Mouse (Mus musculus): Measurements from ENCODE around the gene Gm4981. TPM values are rescaled to one million over a fixed set of nuclear protein-coding genes. Genes with fewer than 3 reads are reported as not detected.
"Not testable (repeated sequence)": the region's sequence is repeated elsewhere in the genome, so short reads cannot be mapped to it uniquely, and the experiment has no call there.

The Gm4981 gene
- polyA plus RNA-seq, 1 experiment from 2014 or later = not detected

DNA sequence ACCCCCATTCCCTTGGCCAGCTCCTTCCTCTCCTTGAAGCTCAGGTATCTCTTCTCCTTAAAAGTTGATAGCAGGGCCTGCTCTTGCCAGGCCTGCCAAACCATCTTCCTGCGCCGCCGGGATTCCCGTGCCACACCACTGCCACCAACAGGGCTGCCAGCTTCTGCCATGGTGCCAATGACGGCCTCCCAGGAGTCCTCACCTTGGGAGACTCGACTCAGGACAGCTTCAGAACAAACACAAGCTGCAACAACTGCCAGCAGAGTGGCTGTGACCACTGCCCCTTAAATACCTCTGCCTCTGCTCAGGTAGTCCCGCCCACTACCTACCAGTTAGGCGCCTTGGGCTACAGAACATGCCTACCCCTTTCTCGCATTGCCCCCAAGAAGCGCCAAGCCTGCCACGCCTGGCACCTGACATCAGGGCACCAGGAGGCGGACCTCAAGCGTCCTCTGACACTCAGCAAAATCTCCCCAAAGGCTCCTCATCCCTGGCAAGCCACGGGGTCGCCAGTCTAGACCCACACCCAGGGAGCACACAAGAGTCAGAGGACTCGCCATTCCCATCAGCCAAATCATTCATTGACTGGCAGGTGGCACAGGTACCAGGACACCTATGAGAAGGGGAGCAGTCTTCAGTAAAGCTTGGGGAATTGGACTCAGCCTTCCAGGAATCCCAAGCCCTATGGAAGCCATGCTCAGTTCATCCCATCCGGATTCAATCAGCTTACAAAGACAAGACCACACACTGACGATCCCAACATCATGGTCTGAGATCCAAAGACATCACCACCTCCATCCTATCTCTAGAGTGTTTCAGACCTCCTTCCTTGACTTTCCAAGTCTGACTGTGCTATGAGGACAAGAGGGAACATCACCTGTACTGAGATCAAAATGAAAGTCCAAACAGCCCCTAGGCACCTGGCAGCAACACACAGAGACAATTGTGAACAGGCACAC lies 11.4 kb downstream of the Gm4981 start, which contains the start of gene AW822073:
Gene AW822073 (minus strand): TSS at position 104 of the 959 bp plus-strand sequence.
- not testable (repeated sequence) for H3K4me2 ChIP-seq (ENCODE audit: low read depth, low read length); H3K27me3 ChIP-seq (ENCODE audit: control insufficient read depth, insufficient read depth, low read length); H3K9ac ChIP-seq (ENCODE audit: low read length); H3K9me3 ChIP-seq (replicated peaks; ENCODE audit: control insufficient read depth, low read length); H3K4me3 ChIP-seq (ENCODE audit: low read length); H3K27ac ChIP-seq (ENCODE audit: low read length); ATAC-seq (replicated peaks; ENCODE audit: extremely low read depth, insufficient read depth, low FRiP score); H3K36me3 ChIP-seq (ENCODE audit: control insufficient read depth, insufficient read depth); H3K4me1 ChIP-seq (ENCODE audit: control insufficient read depth, insufficient read depth, low read length)
- WGBS = 76% methylated on average over 16 of the region's 18 CpGs

DNA sequence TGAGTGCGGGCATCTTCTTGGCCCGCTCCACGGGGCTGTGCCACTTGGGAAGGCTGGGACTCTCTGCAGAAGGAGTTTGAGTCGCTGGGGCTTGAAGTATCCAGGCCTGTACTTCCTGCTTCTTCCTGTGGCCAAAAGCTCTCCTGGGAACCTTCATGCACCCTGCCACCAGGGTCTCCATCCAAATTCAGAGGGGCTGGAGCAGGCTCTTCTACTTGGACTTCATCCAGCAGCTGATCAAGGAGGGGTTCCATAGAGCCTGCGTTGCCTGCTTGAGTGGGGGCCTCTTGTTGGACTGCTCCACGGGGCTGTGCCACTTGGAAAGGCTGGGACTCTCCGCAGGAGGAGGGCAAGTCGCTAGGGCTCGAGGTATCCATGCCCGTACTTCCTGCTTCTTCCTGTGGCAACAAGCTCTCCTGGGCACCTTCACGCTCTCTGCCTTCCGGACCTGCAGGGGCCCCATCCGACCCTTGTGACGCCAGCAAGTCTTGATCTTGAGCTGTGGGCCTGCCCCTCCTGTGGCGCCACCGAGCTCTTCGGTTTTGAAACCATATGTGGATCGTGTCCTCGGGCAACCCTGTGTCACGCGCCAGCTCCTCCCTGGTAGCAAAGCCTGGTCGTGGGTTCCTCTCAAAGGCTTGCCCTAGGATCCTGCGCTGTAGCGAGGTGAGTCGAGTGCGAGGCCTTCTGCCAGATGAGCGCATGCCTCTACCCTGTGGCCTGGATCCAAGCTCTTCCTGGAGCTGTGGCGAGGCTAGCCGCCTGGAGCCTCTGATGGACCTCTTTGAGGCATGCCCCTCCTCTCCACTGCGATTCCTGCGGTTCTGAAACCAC lies 12.3 kb downstream of the Gm4981 start:
- not testable (repeated sequence) for ATAC-seq (replicated peaks; ENCODE audit: extremely low read depth, insufficient read depth, low FRiP score); H3K36me3 ChIP-seq (ENCODE audit: control insufficient read depth, insufficient read depth); H3K27ac ChIP-seq (ENCODE audit: low read length); H3K4me1 ChIP-seq (ENCODE audit: control insufficient read depth, insufficient read depth, low read length); H3K4me2 ChIP-seq (ENCODE audit: low read depth, low read length); H3K27me3 ChIP-seq (ENCODE audit: control insufficient read depth, insufficient read depth, low read length); H3K4me3 ChIP-seq (ENCODE audit: low read length); H3K9ac ChIP-seq (ENCODE audit: low read length); H3K9me3 ChIP-seq (replicated peaks; ENCODE audit: control insufficient read depth, low read length)
- WGBS = 80% methylated on average over 28 of the region's 31 CpGs

DNA sequence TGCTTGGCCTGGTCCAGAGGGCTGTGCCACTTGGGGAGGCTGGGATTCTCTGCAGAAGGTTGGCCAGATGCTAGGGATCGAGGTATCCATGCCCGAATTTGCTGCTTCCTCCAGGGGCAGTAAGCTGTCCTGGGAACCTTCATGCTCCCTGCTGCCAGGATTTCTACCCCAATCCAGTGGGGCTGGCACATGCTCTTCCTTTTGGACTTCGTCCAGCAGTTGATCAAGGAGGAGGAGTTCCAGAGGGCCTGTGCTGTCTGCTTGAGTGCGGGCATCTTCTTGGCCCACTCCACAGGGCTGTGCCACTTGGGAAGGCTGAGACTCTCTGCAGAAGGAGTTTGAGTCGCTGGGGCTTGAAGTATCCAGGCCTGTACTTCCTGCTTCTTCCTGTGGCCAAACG lies 13.3 kb downstream of the Gm4981 start:
- not testable (repeated sequence) for H3K27ac ChIP-seq (ENCODE audit: low read length); H3K9me3 ChIP-seq (replicated peaks; ENCODE audit: control insufficient read depth, low read length); H3K4me1 ChIP-seq (ENCODE audit: control insufficient read depth, insufficient read depth, low read length); H3K27me3 ChIP-seq (ENCODE audit: control insufficient read depth, insufficient read depth, low read length); H3K4me2 ChIP-seq (ENCODE audit: low read depth, low read length); H3K4me3 ChIP-seq (ENCODE audit: low read length); H3K9ac ChIP-seq (ENCODE audit: low read length); H3K36me3 ChIP-seq (ENCODE audit: control insufficient read depth, insufficient read depth); ATAC-seq (replicated peaks; ENCODE audit: extremely low read depth, insufficient read depth, low FRiP score)
- 71% methylated on average over 3 of the region's 6 CpGs for WGBS

DNA sequence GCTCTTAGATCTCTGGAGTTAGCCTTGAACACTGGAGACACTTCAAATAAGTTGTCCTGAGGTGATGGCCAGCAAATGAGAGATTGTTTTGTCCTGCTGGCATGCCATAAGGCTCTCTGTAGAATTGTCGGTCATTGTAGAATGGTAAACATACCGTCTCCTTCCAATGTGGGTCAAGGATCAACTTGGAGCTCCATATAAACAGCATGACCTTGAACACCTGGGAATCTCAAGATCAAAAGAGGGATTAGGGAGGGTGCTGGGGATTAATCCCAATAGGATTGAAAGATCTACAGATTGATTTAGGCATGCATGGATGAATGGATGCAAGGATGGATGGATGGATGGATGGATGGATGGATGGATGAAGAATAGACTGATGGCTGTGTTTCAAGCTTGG lies 14.9 kb downstream of the Gm4981 start:
- whole genome bisulfite sequencing = 94% methylated on average over 2 of the region's 2 CpGs
- ATAC-seq (replicated peaks; ENCODE audit: extremely low read depth, insufficient read depth, low FRiP score) = not testable (repeated sequence)

DNA sequence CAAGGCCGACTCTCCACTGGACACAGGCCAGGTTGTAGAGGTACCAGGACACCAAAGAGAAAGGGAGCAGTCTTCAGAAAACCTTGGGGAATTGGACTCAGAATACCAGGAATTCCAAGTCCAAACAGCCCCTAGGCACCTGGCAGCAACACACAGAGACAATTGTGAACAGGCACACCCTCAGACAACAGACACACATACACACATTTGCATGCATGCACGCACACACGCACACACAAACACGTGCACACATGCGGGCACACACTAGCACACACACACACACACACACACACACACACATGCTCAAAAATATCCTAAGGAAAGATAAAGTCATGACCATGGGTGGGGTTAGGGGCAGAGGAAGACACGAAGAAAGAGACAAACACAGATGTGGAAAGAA lies 15.8 kb downstream of the Gm4981 start:
- H3K27me3 ChIP-seq (ENCODE audit: control insufficient read depth, insufficient read depth, low read length) = no peaks in the 10 kb centered on the region
- H3K9ac ChIP-seq (ENCODE audit: low read length) = no peak overlapping the region
- no peaks in the 10 kb centered on the region for H3K4me1 ChIP-seq (ENCODE audit: control insufficient read depth, insufficient read depth, low read length)
- no peak overlapping the region for H3K4me2 ChIP-seq (ENCODE audit: low read depth, low read length)
- H3K4me3 ChIP-seq (ENCODE audit: low read length) = no peak overlapping the region
- H3K27ac ChIP-seq (ENCODE audit: low read length) = no peak overlapping the region
- ATAC-seq (replicated peaks; ENCODE audit: extremely low read depth, insufficient read depth, low FRiP score) = no peak
- 73% methylated on average over 6 of the region's 6 CpGs for WGBS
- H3K36me3 ChIP-seq (ENCODE audit: control insufficient read depth, insufficient read depth) = no peaks in the 10 kb centered on the region
- H3K9me3 ChIP-seq (replicated peaks; ENCODE audit: control insufficient read depth, low read length) = no peaks in the 10 kb centered on the region

More for the DNA sequence above, 14.9 kb downstream of the Gm4981 start:
- not testable (repeated sequence) for H3K36me3 ChIP-seq (ENCODE audit: control insufficient read depth, insufficient read depth); H3K9me3 ChIP-seq (replicated peaks; ENCODE audit: control insufficient read depth, low read length); H3K27me3 ChIP-seq (ENCODE audit: control insufficient read depth, insufficient read depth, low read length); H3K4me1 ChIP-seq (ENCODE audit: control insufficient read depth, insufficient read depth, low read length); H3K4me2 ChIP-seq (ENCODE audit: low read depth, low read length); H3K4me3 ChIP-seq (ENCODE audit: low read length); H3K27ac ChIP-seq (ENCODE audit: low read length); H3K9ac ChIP-seq (ENCODE audit: low read length)

DNA sequence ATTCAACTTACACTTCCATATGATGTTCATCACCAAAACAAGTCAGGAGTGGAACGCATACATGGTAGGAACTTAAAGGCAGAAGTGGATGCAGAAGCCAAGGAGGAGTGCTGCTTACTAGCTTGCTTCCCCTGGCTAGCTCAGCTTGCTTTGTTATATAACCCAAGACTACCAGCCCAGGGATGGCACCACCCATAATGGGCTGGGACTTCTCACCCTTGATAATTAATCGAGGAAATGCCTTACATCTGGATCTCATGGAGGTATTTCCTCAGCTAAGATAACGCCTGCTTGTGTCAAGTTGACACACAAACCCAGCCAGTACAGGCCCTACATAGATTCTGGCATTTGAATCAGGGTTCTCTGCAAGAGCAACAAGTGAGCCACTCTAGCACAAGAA lies 19.1 kb downstream of the Gm4981 start:
- 65% methylated on average over 3 of the region's 3 CpGs for WGBS
- Histone ChIP-seq H3K4me1 (ENCODE audit: control insufficient read depth, insufficient read depth, low read length) (no peaks in the 10 kb centered on the region), H3K36me3 (ENCODE audit: control insufficient read depth, insufficient read depth) (no peaks in the 10 kb centered on the region), H3K27me3 (ENCODE audit: control insufficient read depth, insufficient read depth, low read length) (no peaks in the 10 kb centered on the region), H3K9me3 (replicated peaks; ENCODE audit: control insufficient read depth, low read length) (0 out of 2 replicates have a peak, but pooled peaks cover 5% of the 10 kb centered on the region), H3K4me2 (ENCODE audit: low read depth, low read length) (no peak overlapping the region), H3K9ac (ENCODE audit: low read length) (no peak overlapping the region), H3K27ac (ENCODE audit: low read length) (no peak overlapping the region), H3K4me3 (ENCODE audit: low read length) (no peak overlapping the region)
- ATAC-seq (replicated peaks; ENCODE audit: extremely low read depth, insufficient read depth, low FRiP score) = no peak

DNA sequence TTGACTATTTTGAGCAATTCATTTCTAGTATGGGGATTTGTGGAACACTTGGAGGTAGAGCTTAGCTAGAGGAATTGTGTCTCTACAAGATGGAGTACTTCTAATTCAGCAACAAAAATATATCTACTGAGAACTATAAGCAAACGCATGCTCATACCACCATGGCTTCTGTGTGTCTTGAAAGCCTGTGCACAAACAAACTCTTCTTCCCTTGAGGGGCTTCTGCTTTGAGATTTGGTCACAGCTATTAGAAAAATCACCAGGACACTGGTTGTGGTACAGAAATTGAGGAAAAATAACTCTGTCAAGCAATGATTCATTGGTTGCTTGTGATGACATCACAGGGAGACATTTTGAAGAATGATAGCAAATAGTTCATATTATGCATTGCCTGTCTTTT lies 21.1 kb downstream of the Gm4981 start:
- H3K27ac ChIP-seq (ENCODE audit: low read length) = no peak overlapping the region
- H3K9me3 ChIP-seq (replicated peaks; ENCODE audit: control insufficient read depth, low read length) = 0 out of 2 replicates have a peak, but pooled peaks cover 5% of the 10 kb centered on the region
- WGBS = 69% methylated on average over 1 of the region's 1 CpGs
- no peak overlapping the region for H3K4me3 ChIP-seq (ENCODE audit: low read length)
- H3K4me1 ChIP-seq (ENCODE audit: control insufficient read depth, insufficient read depth, low read length) = no peaks in the 10 kb centered on the region
- no peak overlapping the region for H3K4me2 ChIP-seq (ENCODE audit: low read depth, low read length)
- no peak for ATAC-seq (replicated peaks; ENCODE audit: extremely low read depth, insufficient read depth, low FRiP score)
- no peaks in the 10 kb centered on the region for H3K36me3 ChIP-seq (ENCODE audit: control insufficient read depth, insufficient read depth)
- no peak overlapping the region for H3K9ac ChIP-seq (ENCODE audit: low read length)
- no peaks in the 10 kb centered on the region for H3K27me3 ChIP-seq (ENCODE audit: control insufficient read depth, insufficient read depth, low read length)

DNA sequence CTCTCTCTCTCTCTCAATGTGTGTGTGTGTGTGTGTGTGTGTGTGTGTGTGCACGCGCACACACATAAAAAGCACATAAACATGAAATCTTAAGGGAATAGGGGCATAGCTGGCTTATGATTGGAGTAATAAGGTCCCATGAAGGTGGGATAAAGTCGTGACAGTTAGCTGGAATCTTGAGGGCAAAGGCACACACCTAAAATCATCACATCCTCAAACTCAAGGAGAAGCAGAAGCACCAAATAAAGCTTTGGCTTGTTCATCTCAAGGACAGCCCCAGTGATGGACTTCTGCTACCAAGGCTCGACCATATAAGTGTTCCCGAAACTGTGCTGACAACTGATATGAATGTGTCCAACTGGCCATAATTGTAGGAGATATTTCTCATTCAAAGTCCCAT lies 21.6 kb downstream of the Gm4981 start:
- WGBS = 71% methylated on average over 5 of the region's 5 CpGs
- H3K9ac ChIP-seq (ENCODE audit: low read length) = no peak overlapping the region
- H3K4me1 ChIP-seq (ENCODE audit: control insufficient read depth, insufficient read depth, low read length) = no peaks in the 10 kb centered on the region
- H3K27me3 ChIP-seq (ENCODE audit: control insufficient read depth, insufficient read depth, low read length) = no peaks in the 10 kb centered on the region
- no peak for ATAC-seq (replicated peaks; ENCODE audit: extremely low read depth, insufficient read depth, low FRiP score)
- peaks cover 7% of the 10 kb centered on the region; the same call in 1 of the 2 replicates for H3K9me3 ChIP-seq (replicated peaks; ENCODE audit: control insufficient read depth, low read length)
- no peak overlapping the region for H3K4me2 ChIP-seq (ENCODE audit: low read depth, low read length)
- no peak overlapping the region for H3K27ac ChIP-seq (ENCODE audit: low read length)
- H3K36me3 ChIP-seq (ENCODE audit: control insufficient read depth, insufficient read depth) = no peaks in the 10 kb centered on the region
- no peak overlapping the region for H3K4me3 ChIP-seq (ENCODE audit: low read length)

DNA sequence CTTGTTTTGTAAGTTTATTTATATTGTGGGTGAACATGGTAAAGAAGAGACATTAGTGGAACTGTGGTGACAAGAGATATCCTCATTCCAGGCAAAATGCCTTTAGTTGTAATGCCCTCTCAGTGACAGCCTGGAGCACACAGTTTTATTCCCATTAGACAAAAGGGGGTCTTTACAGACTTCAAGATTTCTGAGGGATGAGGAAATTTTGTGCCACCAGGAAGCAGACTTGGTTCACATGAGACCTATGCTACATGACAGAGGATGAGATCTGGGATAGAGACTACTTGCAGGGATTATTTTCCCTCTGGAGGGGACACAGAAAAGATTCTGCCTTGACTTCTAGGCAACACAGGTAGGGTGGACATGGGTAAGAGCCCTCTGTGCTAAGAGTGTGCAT lies 22.0 kb downstream of the Gm4981 start:
- Histone ChIP-seq H3K36me3 (ENCODE audit: control insufficient read depth, insufficient read depth) (no peaks in the 10 kb centered on the region), H3K9me3 (replicated peaks; ENCODE audit: control insufficient read depth, low read length) (peaks cover 7% of the 10 kb centered on the region; the same call in 1 of the 2 replicates), H3K27ac (ENCODE audit: low read length) (no peak overlapping the region), H3K9ac (ENCODE audit: low read length) (no peak overlapping the region), H3K4me3 (ENCODE audit: low read length) (no peak overlapping the region), H3K4me2 (ENCODE audit: low read depth, low read length) (no peak overlapping the region), H3K4me1 (ENCODE audit: control insufficient read depth, insufficient read depth, low read length) (no peaks in the 10 kb centered on the region), H3K27me3 (ENCODE audit: control insufficient read depth, insufficient read depth, low read length) (no peaks in the 10 kb centered on the region)
- no peak for ATAC-seq (replicated peaks; ENCODE audit: extremely low read depth, insufficient read depth, low FRiP score)
